Mouse (Mus musculus) embryonic stem cell, embryonic (primary cell): ENCODE measurements around the gene Adcy10.

Experiments
- CTCF ChIA-PET, 4 experiments: fragments of 300-600 bp in 2 of 4; fragments of 350-600 bp in 2 of 4; sonication (Branson Sonifier 250); formaldehyde crosslinking; loops; one replicate each; lab custom pipeline; 2022; ENCODE audit warnings: inconsistent platforms in 2 of 4; lab: Charles Lee
- POLR2A ChIA-PET, 4 experiments: fragments of 300-600 bp in 2 of 4; fragments of 350-600 bp in 2 of 4; sonication (Branson Sonifier 250); formaldehyde crosslinking; loops; one replicate each; lab custom pipeline; 2022; ENCODE audit warnings: antibody characterized with exemption in 4 of 4, inconsistent platforms in 1 of 4; lab: Charles Lee

Gene Adcy10

DNA sequence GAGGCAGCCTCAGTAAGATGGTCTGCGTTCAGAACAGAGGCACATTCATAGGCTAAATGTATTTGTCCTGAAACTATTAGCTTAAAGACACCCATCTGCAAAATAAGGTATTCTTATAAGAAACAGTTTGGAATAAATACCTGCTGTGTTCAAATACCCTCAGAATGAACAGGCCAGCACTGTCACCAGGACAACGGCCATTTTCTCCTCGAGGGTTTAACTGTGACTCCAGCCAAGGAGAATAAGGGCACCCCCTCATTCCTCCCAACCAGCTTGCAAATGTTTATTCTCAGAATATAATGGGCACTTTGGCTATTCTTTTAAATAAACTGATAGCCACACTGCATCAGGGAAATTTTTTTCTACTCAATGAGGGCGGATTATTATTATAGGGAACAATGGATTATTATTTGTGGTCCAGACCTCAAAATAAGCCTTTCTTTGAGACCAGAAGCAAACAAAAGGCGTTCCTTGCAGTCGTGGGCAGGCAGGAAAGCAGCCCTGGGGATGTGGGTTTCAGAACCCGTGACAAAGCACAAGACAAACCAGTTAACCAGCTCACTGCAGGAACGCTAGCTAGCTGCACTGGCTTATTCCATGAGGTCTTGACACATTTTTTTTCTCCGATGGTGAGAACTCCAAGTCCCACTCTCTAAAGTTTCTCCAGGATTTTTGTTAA lies 125.5 kb downstream of the Adcy10 start:
- ChIA-PET POLR2A (interaction anchor here in 3 of 4 experiments (0.8 to 12.5 kb wide), 25 partner anchors 8 to 392 kb away, joined by 3 to 125 read pairs (median 5); partner anchors contain the start of genes Mpzl1 (in 3 of the 3), Dcaf6 (in 1 of the 3), Mpc2 (in 1 of the 3) and Pou2f1 (in 1 of the 3)), CTCF (interaction anchor here in 1 of 4 experiments (1.9 kb wide), 1 partner anchor 27 kb away, joined by 4 read pairs; no protein-coding TSS in a partner anchor)

DNA sequence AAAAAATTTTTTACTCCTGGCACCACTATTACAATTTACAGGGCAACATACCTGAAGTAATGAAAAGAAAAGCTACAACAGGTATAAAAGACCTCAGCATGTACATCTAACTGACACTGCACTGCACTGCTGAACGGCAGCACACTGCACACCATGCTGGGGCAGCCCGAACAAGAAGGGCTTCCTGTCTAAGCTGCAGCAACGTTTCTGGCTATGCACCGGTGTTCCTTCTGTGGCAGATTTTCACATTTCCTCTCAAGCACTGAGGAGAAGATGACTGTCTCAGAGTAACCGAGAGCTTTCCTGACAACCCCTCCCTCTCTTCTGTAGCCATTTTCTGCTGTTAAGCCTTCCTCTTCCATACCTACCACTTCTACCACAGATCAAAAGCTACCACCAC lies 127.7 kb downstream of the Adcy10 start:
- POLR2A ChIA-PET, result interaction anchor here in 2 of 4 experiments (0.5 to 12.5 kb wide), 19 partner anchors 9 to 1738 kb away, joined by 3 to 125 read pairs (median 5); partner anchors contain the start of gene Mpzl1 (in 2 of the 2)

DNA sequence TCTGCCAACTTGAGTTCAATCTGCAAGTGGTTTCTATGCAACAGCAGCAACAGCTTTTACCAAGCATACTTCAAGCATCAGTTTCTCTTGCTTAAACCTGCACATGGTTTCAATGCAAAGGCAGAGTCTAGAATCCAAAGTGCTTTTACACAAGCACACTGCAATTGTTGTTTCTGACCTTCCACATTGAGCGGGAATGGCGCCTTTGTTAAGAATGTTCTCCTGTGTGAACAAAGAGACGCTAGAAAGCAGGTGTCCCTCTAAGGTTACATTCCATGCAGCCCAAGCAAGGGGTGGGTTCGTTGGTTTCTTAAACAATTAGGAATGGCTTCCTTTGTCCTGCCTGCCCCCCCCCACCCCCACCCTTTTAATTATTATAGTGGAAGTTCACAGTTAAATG lies 128.9 kb downstream of the Adcy10 start:
- POLR2A ChIA-PET, result interaction anchor here in 3 of 4 experiments (0.6 to 12.5 kb wide), 20 partner anchors 8 to 529 kb away, joined by 3 to 125 read pairs (median 4); partner anchors contain the start of gene Mpzl1 (in 3 of the 3)
- CTCF ChIA-PET, result interaction anchor here in 2 of 4 experiments (1.1 to 2.5 kb wide), 2 partner anchors 27 to 41 kb away, joined by 4 to 10 read pairs; no protein-coding TSS in a partner anchor

More for the DNA sequence above, 127.7 kb downstream of the Adcy10 start:
- CTCF ChIA-PET, result interaction anchor here in 1 of 4 experiments (1.2 kb wide), 1 partner anchor 42 kb away, joined by 6 read pairs; no protein-coding TSS in a partner anchor

DNA sequence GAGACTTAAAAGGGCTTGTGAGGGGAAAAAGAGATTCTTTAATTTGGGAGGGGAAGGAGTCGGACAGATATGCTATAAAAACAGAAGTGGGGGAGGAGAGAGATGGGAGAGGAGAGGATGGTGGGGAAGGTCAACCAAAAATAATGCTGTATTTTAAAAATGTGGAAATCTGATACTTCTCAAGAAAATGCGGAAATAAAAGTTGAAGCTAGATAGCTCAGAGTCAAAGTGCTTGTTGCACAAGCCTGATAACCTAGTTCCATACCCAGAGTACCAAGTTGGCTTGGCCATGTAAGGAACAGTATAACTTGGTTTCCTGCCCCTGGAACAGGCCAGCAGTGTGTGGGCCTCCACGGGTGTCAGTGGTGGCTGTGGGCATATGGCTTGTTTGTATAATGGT lies 129.8 kb downstream of the Adcy10 start:
- CTCF ChIA-PET, result interaction anchor here in 2 of 4 experiments (1.0 to 2.5 kb wide), 3 partner anchors 27 to 40 kb away, joined by 3 to 10 read pairs (median 4); no protein-coding TSS in a partner anchor
- POLR2A ChIA-PET, result interaction anchor here (0.7 to 12.5 kb wide), 30 partner anchors 9 to 1160 kb away, joined by 3 to 125 read pairs (median 5); partner anchors contain the start of genes Mpzl1 (in 3 of the 4), Dcaf6 (in 1 of the 4), Mpc2 (in 1 of the 4) and Tiprl (in 1 of the 4)

DNA sequence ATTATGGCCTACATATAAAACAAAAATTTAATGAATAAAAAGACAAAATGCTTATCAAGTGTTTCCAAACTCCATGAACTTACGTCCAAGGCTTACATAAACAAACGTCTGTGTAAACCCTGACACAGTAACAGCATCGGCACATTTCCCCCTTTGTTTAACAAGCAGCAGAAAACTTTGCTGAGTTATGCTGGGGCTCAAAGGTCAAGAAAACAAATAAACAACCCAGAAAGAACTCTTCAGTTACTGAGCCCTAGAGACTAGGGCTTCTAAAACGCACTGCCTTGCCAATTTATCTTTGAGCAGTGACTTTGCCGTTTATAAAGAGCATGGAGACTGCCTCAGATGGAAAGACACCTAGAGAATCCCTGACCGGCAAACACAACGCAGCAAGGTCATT lies 131.7 kb downstream of the Adcy10 start:
- CTCF ChIA-PET, result no interaction called here
- POLR2A ChIA-PET, result interaction anchor here (0.6 to 12.5 kb wide), 24 partner anchors 7 to 156 kb away, joined by 3 to 125 read pairs (median 8); partner anchors contain the start of genes Mpzl1 (in 3 of the 4), Dcaf6 (in 2 of the 4), Mpc2 (in 2 of the 4) and Creg1 (in 1 of the 4)

DNA sequence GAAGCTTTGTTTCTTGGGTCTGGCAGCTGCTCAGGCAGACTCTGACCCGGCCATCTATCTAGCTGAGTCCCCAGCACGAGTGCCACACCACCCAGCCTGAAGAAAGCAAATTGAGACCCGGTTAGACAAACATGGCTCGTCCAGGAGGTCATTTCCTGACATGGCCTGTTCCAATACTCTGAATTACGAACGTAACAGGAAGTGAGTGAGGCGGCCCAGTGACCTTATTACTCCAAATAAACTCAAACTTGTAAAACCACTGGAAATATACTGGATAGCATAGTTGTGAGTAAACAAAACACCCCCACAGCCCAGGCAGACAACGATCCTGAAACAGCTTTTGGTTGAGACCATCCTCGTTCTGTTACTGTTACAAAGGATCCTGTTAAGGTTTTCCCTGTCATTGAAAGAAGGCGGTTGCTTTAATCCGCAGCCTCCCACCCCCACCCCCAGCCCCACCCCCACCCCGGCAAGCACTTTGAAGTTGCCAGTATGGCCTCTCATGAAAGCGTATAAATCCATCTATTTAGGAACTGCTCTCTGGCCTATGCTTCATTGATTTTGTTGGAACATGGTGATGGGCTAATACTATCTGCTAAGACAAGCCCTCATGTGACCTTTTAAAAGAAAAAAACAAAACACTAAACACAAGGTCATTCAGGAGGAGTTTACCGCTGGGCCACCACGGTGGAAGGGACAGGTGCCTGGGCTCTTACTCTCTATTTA lies 132.3 kb downstream of the Adcy10 start:
- ChIA-PET CTCF (interaction anchor here in 3 of 4 experiments (0.6 to 1.0 kb wide), 4 partner anchors 21 to 1758 kb away, joined by 3 to 12 read pairs (median 4); no protein-coding TSS in a partner anchor), POLR2A (interaction anchor here (0.5 to 12.5 kb wide), 39 partner anchors 7 to 1666 kb away, joined by 3 to 125 read pairs (median 4); partner anchors contain the start of genes Mpzl1 (in 4 of the 4), Dcaf6 (in 3 of the 4), Mpc2 (in 3 of the 4) and Creg1 (in 2 of the 4))

DNA sequence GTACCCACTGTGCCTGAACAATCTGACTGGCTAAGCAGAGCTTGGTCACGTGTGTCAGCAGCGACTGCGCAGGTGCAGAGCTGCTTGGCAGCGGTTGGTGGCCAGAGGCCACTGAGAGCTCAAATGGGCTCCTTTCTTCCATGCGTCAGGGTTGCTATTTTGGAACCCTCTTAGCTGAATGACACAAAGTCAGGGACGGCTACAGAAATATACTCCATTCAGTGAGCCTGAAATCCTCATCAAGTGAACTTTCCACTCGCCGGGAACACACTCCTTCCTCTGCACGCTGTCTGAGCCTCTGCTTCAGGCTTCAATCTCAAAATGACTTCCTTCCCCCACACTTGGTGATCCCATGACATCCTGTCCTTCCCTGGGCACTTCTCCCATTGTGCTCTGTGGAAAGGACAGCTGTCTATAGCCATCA lies 133.2 kb downstream of the Adcy10 start:
- ChIA-PET POLR2A (interaction anchor here (0.5 to 12.5 kb wide), 34 partner anchors 8 to 434 kb away, joined by 3 to 125 read pairs (median 4); partner anchors contain the start of genes Mpzl1 (in 4 of the 4), Dcaf6 (in 3 of the 4), Mpc2 (in 3 of the 4) and Creg1 (in 1 of the 4)), CTCF (interaction anchor here in 3 of 4 experiments (0.6 to 1.1 kb wide), 6 partner anchors 21 to 1757 kb away, joined by 3 to 12 read pairs (median 4); no protein-coding TSS in a partner anchor)

DNA sequence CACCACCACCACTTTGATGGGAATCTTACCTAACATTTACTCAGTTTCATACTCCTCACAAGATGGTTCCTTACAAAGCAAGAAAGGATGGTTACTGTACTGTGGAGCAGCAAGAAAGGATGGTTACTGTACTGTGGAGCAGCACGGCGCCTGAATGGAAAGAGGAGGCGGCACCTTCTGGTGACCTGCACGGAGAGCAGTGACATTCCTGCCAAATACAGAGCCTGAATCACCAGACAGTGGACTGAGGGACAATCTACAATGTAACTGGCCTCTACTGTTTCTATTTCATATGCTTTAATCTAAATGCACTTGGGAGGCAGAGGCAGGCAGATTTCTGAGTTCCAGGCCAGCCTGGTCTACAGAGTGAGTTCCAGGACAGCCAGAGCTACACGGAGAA lies 140.1 kb downstream of the Adcy10 start:
- ChIA-PET POLR2A (interaction anchor here in 3 of 4 experiments (0.8 to 2.0 kb wide), 4 partner anchors 9 to 16 kb away, joined by 3 to 8 read pairs (median 3); partner anchors contain the start of gene Mpzl1 (in 2 of the 3)), CTCF (no interaction called here)

DNA sequence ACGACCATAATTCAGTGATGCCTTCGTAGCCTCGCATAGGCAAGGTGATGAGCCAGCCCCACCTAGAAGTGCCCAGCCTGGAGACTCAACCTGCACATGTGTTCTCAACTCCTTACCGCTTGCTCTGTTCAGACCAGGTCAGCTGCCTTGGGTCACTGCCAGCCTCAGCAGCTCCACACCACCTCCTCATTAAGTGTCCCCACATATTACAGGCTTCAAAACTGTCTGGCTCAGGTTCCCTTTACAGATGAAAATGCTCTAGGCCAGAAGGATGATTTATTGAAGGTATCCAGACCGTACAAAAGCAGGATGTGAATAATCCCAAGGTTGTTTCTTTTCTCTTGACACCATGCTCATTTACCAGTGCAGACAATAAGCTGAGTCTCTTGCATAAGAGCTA lies 140.9 kb downstream of the Adcy10 start:
- POLR2A ChIA-PET, result interaction anchor here in 3 of 4 experiments (1.0 to 3.2 kb wide), 9 partner anchors 8 to 16 kb away, joined by 3 to 15 read pairs (median 5); partner anchors contain the start of gene Mpzl1 (in 2 of the 3)
- CTCF ChIA-PET, result no interaction called here
